Mouse (Mus musculus): ENCODE measurements at regions not wholly inside any gene's neighbourhood (a gene's known extent, or its start where the extent isn't known, plus 50 kb on each side); places are given as distances from the start of the nearest gene placed in this dataset.

DNA sequence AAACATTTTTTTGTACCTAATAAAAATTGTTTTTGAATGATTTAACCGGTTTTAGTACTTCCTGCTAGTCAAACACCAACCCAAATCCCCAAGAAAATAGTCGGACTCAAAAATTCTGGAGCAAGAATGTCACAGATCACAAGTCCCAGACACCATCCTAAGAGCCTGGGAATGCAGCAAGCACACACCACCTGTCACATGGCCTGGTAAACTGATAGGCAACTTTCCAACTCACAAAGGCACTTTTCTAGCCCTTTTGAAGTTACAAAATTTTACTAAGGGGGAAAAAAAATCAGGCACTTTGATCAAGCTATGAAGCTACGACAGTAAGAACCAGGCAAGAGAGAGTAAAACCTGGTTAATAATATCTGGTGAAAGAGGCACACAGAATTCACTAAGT lies 70.7 kb upstream of the Tln2 start:
- H3K4me2 ChIP-seq (ENCODE audit: low read depth, low read length) = no peak overlapping the region
- H3K4me3 ChIP-seq (ENCODE audit: low read depth, low read length) = no peak overlapping the region
- H3K9ac ChIP-seq (replicated peaks; ENCODE audit: low read depth, low read length) = no peak overlapping the region
- no peak overlapping the region for H3K27ac ChIP-seq (ENCODE audit: low read depth, low read length)
- ATAC-seq (ENCODE audit: low read depth) = no peak
- no peaks in the 10 kb centered on the region for H3K36me3 ChIP-seq (ENCODE audit: control insufficient read depth, insufficient read depth, low read length)
- H3K9me3 ChIP-seq (ENCODE audit: control insufficient read depth, low read length) = no peaks in the 10 kb centered on the region
- 85% methylated on average over 3 of the region's 3 CpGs for WGBS
- H3K4me1 ChIP-seq (ENCODE audit: control insufficient read depth, insufficient read depth, low read length) = peaks cover 8% of the 10 kb centered on the region; the same call in 1 of the 2 replicates
- H3K27me3 ChIP-seq (ENCODE audit: control insufficient read depth, insufficient read depth, low read length) = peaks cover 4% of the 10 kb centered on the region; the same call in 1 of the 2 replicates

GRCm38 (mm10) chr9:67631741-67632243 lies 72.3 kb upstream of the Tln2 start:
- ATAC-seq (ENCODE audit: low read depth) = no peak
- no peak overlapping the region; the same call in 1 of the 2 replicates for H3K9ac ChIP-seq (replicated peaks; ENCODE audit: low read depth, low read length)
- H3K36me3 ChIP-seq (ENCODE audit: control insufficient read depth, insufficient read depth, low read length) = no peaks in the 10 kb centered on the region

DNA sequence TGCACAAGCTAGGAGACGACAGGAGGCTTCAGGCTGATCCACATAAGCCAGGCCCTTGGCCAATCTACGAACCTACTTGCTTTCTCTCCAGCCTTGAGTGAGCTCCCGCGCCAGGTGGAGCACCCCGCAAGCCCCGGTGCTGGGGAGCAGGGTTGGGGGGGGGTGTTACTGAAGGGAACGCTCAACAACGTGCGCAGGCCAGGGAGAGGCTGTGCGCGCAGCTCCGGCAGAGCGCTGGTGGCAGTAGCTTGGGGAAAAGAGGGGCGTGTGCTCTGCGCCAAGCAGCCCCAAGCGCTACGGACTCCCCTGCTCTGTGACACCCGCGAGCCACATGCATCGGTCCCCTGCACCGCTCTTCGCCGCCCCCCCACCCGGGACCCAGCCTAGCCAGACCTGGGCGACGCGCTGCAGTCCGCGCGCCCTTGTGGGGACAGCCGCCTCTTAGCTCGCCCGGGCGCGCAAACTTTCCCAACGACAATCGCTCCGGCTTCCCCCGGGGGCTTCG lies 73.1 kb upstream of the Tln2 start:
- Histone ChIP-seq H3K9me3 (ENCODE audit: control insufficient read depth, low read length) (no peaks in the 10 kb centered on the region), H3K4me2 (ENCODE audit: low read depth, low read length) (peak overlapping the region; percentile 88), H3K4me1 (ENCODE audit: control insufficient read depth, insufficient read depth, low read length) (peaks cover 8% of the 10 kb centered on the region; the same call in 1 of the 2 replicates), H3K4me3 (ENCODE audit: low read depth, low read length) (peak overlapping the region; percentile 73), H3K27ac (ENCODE audit: low read depth, low read length) (peak overlapping the region; percentile 88; the same call in 1 of the 2 replicates), H3K9ac (replicated peaks; ENCODE audit: low read depth, low read length) (peak overlapping the region; percentile 82), H3K36me3 (ENCODE audit: control insufficient read depth, insufficient read depth, low read length) (no peaks in the 10 kb centered on the region), H3K27me3 (ENCODE audit: control insufficient read depth, insufficient read depth, low read length) (peaks cover 4% of the 10 kb centered on the region; the same call in 1 of the 2 replicates)
- under 1% methylated on average over 40 of the region's 40 CpGs for WGBS
- ATAC-seq (ENCODE audit: low read depth) = peak; percentile 64

More at GRCm38 (mm10) chr9:67631741-67632243, 72.3 kb upstream of the Tln2 start:
- Histone ChIP-seq H3K4me2 (ENCODE audit: low read depth, low read length) (peak overlapping the region; percentile 88), H3K27ac (ENCODE audit: low read depth, low read length) (no peak overlapping the region), H3K4me3 (ENCODE audit: low read depth, low read length) (peak overlapping the region; percentile 73), H3K9me3 (ENCODE audit: control insufficient read depth, low read length) (no peaks in the 10 kb centered on the region), H3K27me3 (ENCODE audit: control insufficient read depth, insufficient read depth, low read length) (peaks cover 4% of the 10 kb centered on the region; the same call in 1 of the 2 replicates), H3K4me1 (ENCODE audit: control insufficient read depth, insufficient read depth, low read length) (peaks cover 8% of the 10 kb centered on the region; the same call in 1 of the 2 replicates)
- WGBS = 9% methylated on average over 6 of the region's 6 CpGs

DNA sequence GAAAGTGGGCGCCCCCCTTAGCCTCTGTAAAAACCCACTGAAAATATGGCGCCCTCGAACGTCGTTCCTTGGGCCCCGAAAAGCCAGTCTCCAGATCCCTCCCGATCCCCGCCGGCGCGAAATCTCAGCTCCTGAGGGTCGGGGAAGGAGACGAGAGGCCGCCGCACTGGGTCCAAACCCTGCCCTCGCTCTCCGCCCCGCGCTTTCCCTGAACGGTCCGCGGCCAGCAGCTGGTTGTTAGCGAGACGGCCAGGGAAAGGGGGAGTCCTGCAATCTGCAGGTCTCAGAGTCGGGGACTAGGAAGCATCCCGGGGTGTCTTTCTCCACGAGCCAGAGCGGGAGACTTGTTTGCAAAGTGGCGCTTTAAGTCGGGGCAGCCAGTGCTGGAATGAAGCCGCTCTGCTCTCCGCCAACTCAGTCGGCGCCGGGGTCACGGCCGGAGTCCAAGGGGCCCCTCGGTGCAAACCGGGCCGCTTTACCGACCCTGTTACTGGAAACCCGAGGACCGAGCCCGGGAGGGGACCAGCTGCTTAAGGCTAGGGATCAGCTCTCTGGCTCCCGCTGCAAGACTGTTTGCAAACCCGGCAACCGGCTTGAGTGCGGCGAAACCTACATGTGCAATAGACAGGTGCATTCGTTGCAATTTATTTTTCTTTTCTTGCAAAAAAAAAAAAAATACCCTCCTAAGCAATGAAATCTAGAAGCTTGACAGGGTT lies 73.7 kb upstream of the Tln2 start:
- peaks cover 4% of the 10 kb centered on the region; the same call in 1 of the 2 replicates for H3K27me3 ChIP-seq (ENCODE audit: control insufficient read depth, insufficient read depth, low read length)
- peak overlapping the region; percentile 73 for H3K4me3 ChIP-seq (ENCODE audit: low read depth, low read length)
- peak overlapping the region; percentile 88 for H3K4me2 ChIP-seq (ENCODE audit: low read depth, low read length)
- WGBS = under 1% methylated on average over 50 of the region's 50 CpGs
- H3K4me1 ChIP-seq (ENCODE audit: control insufficient read depth, insufficient read depth, low read length) = peaks cover 8% of the 10 kb centered on the region; the same call in 1 of the 2 replicates
- no peaks in the 10 kb centered on the region for H3K9me3 ChIP-seq (ENCODE audit: control insufficient read depth, low read length)
- no peaks in the 10 kb centered on the region for H3K36me3 ChIP-seq (ENCODE audit: control insufficient read depth, insufficient read depth, low read length)
- H3K27ac ChIP-seq (ENCODE audit: low read depth, low read length) = peak overlapping the region; percentile 88
- peak; percentile 38 for ATAC-seq (ENCODE audit: low read depth)
- peak overlapping the region; percentile 82 for H3K9ac ChIP-seq (replicated peaks; ENCODE audit: low read depth, low read length)

DNA sequence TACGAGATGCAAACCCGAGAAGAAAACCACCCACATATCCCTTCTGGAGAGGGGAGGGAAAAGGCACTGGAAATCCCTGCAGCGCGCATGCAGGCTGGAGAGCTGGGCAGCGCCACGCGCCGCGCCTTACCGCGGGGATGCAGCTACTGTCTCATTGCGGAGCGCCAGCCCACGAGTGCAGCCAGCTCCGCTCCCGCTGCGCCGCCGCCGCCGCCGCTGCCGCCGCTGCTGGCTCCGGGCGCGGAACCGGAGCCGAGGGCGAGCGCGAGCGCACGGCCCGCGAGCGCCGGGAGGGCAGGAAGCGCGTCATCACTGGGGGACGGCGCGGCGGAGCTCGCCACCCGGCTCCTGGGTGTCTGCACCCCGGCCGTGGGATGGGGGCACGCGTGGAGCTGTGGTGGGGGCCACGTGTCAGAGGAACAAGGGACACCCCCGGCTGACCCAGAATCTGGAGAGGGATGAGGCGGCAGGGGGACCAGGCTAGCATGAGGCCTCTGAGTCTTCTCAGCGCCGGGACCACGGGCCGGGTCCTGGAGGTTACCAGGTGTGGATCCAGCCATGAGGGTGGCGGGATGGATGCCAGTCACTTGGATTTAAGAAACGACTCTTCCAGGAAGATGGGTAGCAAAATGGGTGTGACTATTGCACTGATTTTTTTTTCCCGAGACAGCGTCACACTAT lies 74.4 kb upstream of the Tln2 start:
- Histone ChIP-seq H3K27ac (ENCODE audit: low read depth, low read length) (peak overlapping the region; percentile 88), H3K4me1 (ENCODE audit: control insufficient read depth, insufficient read depth, low read length) (peaks cover 8% of the 10 kb centered on the region; the same call in 1 of the 2 replicates), H3K9me3 (ENCODE audit: control insufficient read depth, low read length) (no peaks in the 10 kb centered on the region), H3K27me3 (ENCODE audit: control insufficient read depth, insufficient read depth, low read length) (peaks cover 4% of the 10 kb centered on the region; the same call in 1 of the 2 replicates), H3K36me3 (ENCODE audit: control insufficient read depth, insufficient read depth, low read length) (no peaks in the 10 kb centered on the region), H3K9ac (replicated peaks; ENCODE audit: low read depth, low read length) (peak overlapping the region; percentile 82), H3K4me2 (ENCODE audit: low read depth, low read length) (peak overlapping the region; percentile 88), H3K4me3 (ENCODE audit: low read depth, low read length) (peak overlapping the region; percentile 73)
- ATAC-seq (ENCODE audit: low read depth) = peak; percentile 84
- WGBS = under 1% methylated on average over 56 of the region's 61 CpGs

DNA sequence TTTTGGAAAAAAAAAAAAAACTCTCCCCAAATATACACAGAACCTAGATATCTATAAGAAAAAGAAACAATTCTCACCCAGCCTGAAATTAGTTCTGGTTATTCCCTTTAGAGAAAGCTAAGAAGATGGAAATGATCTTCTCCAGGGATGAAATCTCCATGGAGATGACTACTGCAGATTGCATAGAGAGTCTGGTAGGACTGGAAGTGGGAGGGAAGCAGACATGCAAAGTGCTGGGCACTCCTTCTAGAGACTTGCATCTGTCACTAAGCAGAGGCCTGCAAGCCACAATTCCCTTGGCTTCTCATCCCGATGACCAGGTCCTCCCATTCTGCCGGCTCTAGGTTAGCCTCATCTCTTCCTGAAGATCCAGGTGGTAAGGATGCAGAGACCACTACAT lies 87.3 kb upstream of the Tln2 start:
- H3K4me1 ChIP-seq (ENCODE audit: control insufficient read depth, insufficient read depth, low read length) = no peaks in the 10 kb centered on the region
- no peak overlapping the region for H3K9ac ChIP-seq (replicated peaks; ENCODE audit: low read depth, low read length)
- H3K27me3 ChIP-seq (ENCODE audit: control insufficient read depth, insufficient read depth, low read length) = no peaks in the 10 kb centered on the region
- H3K9me3 ChIP-seq (ENCODE audit: control insufficient read depth, low read length) = no peaks in the 10 kb centered on the region
- H3K4me2 ChIP-seq (ENCODE audit: low read depth, low read length) = no peak overlapping the region
- H3K27ac ChIP-seq (ENCODE audit: low read depth, low read length) = no peak overlapping the region
- 89% methylated on average over 2 of the region's 2 CpGs for WGBS
- H3K4me3 ChIP-seq (ENCODE audit: low read depth, low read length) = no peak overlapping the region
- ATAC-seq (ENCODE audit: low read depth) = no peak
- no peaks in the 10 kb centered on the region for H3K36me3 ChIP-seq (ENCODE audit: control insufficient read depth, insufficient read depth, low read length)

DNA sequence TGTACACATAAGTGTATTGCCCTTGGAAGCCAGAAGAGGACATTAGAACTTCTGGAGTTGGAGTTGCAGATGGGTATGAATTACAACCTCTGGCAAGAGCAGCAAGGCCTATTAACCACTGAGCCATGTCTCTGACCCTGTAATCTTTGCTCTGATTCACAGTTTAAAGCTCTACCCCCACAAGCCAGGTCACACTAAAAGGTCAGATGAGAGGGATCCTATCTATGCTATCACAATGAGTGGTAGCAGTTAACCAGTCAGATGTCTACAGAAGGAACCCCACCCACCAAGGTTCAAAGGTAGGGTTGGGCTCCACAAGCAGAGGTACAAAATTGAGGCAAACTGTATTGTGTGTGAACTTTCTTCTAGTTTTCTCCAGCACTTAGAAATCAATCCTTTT lies 94.5 kb upstream of the C2cd4b start:
- Histone ChIP-seq H3K4me3 (ENCODE audit: low read depth, low read length) (no peak overlapping the region), H3K9ac (replicated peaks; ENCODE audit: low read depth, low read length) (no peak overlapping the region), H3K36me3 (ENCODE audit: control insufficient read depth, insufficient read depth, low read length) (no peaks in the 10 kb centered on the region), H3K4me2 (ENCODE audit: low read depth, low read length) (no peak overlapping the region), H3K4me1 (ENCODE audit: control insufficient read depth, insufficient read depth, low read length) (no peaks in the 10 kb centered on the region), H3K27ac (ENCODE audit: low read depth, low read length) (no peak overlapping the region), H3K27me3 (ENCODE audit: control insufficient read depth, insufficient read depth, low read length) (no peaks in the 10 kb centered on the region), H3K9me3 (ENCODE audit: control insufficient read depth, low read length) (no peaks in the 10 kb centered on the region)
- ATAC-seq (ENCODE audit: low read depth) = no peak

GRCm38 (mm10) chr9:67670261-67671020 lies 88.8 kb upstream of the C2cd4b start:
- Histone ChIP-seq H3K4me1 (ENCODE audit: control insufficient read depth, insufficient read depth, low read length) (no peaks in the 10 kb centered on the region), H3K9ac (replicated peaks; ENCODE audit: low read depth, low read length) (no peak overlapping the region), H3K9me3 (ENCODE audit: control insufficient read depth, low read length) (no peaks in the 10 kb centered on the region), H3K27me3 (ENCODE audit: control insufficient read depth, insufficient read depth, low read length) (no peaks in the 10 kb centered on the region), H3K27ac (ENCODE audit: low read depth, low read length) (no peak overlapping the region), H3K4me3 (ENCODE audit: low read depth, low read length) (no peak overlapping the region), H3K4me2 (ENCODE audit: low read depth, low read length) (no peak overlapping the region), H3K36me3 (ENCODE audit: control insufficient read depth, insufficient read depth, low read length) (no peaks in the 10 kb centered on the region)
- no peak for ATAC-seq (ENCODE audit: low read depth)
- WGBS = 86% methylated on average over 12 of the region's 12 CpGs
